Mouse (Mus musculus) limb, embryonic 10.5 days (tissue): Measurements from ENCODE around the gene Cstb. TPM values are rescaled to one million over a fixed set of nuclear protein-coding genes. Genes with fewer than 3 reads are reported as not detected.

Experiments
- DNase-seq: peaks from one replicate; pipeline ENCODE4 v3.0.0-alpha.2; 2017; ENCODE audit warnings: low spot score
- H3K27ac ChIP-seq: fragments of 300-500 bp; sonication (generic); 2 replicates; pipeline ENCODE4 v1.5.1; 2016; ENCODE audit warnings: mild to moderate bottlenecking
- H3K27me3 ChIP-seq: fragments of 300-500 bp; sonication (generic); 2 replicates; pipeline ENCODE4 v1.6.1; 2016; ENCODE audit warnings: low read depth, mild to moderate bottlenecking; ENCODE audit not compliant: poor library complexity, severe bottlenecking
- H3K36me3 ChIP-seq: fragments of 300-500 bp; sonication (generic); 2 replicates; pipeline ENCODE4 v1.6.1; 2016; ENCODE audit warnings: mild to moderate bottlenecking, moderate library complexity
- H3K4me1 ChIP-seq: fragments of 300-500 bp; sonication (generic); 2 replicates; pipeline ENCODE4 v1.6.1; 2016
- H3K4me3 ChIP-seq: fragments of 300-500 bp; sonication (generic); 2 replicates; pipeline ENCODE4 v1.5.1; 2016; ENCODE audit warnings: mild to moderate bottlenecking, moderate library complexity
- H3K9me3 ChIP-seq: fragments of 300-500 bp; sonication (generic); replicated peaks from 2 replicates; pipeline ENCODE4 v1.6.1; 2016; ENCODE audit warnings: mild to moderate bottlenecking
- WGBS: fragments of 180-500 bp; shearing (Covaris S2); methylation state at CpG from one replicate; pipeline ENCODE4 v1.1.7; 2016; 5-methylcytosine and 5-hydroxymethylcytosine counted together
- polyA plus RNA-seq: library from polyadenylated mRNA; unstranded; fragments of >200 nt; fragmentation: Nextera tagmentation; extraction: Ambion mirVana; gene quantifications from 2 replicates; pipeline ENCODE4 v1.2.1, GENCODE M21; 2016

Cstb gene
- 148 and 152 TPM in 2 replicates for polyA plus RNA-seq

- WGBS = 2% methylated on average over 40 of the region's 40 CpGs
- peak; percentile 88 for DNase-seq
- Histone ChIP-seq H3K4me1 (peaks cover 18% of the 10 kb centered on the region), H3K27me3 (no peaks in the 10 kb centered on the region), H3K27ac (peak within 1 kb of the TSS; percentile 91), H3K4me3 (peak within 1 kb of the TSS; percentile 75), H3K9me3 (no peaks in the 10 kb centered on the region), H3K36me3 (peaks cover 25% of the 10 kb centered on the region)
Measured at GRCm38 (mm10) chr10:78425181-78426041, at the start of gene Cstb. Gene Cstb (plus strand): TSS chr10:78425669.

DNA sequence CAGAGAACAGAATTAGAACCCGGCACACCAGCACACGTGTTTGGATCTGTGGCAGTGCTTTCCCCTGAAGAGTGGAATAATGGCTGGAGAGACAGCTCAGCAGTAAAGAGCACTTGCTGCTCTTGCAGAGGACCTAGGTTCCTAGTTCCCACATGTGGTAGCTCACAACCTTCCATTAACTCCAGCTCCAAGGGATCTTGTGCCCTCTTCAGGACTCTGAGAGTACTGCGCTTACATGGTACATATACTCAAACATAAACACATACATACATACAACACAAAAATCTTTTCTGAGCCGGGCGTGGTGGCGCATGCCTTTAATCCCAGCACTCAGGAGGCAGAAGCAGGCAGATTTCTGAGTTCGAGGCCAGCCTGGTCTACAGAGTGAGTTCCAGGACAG, 47.0 kb upstream of the Cstb start:
- WGBS = 95% methylated on average over 7 of the region's 7 CpGs
- Histone ChIP-seq H3K4me1 (peaks cover 6% of the 10 kb centered on the region; the same call in 1 of the 2 replicates), H3K9me3 (no peaks in the 10 kb centered on the region), H3K27me3 (no peaks in the 10 kb centered on the region), H3K4me3 (no peak overlapping the region), H3K27ac (no peak overlapping the region), H3K36me3 (no peaks in the 10 kb centered on the region)
- no peak for DNase-seq

DNA sequence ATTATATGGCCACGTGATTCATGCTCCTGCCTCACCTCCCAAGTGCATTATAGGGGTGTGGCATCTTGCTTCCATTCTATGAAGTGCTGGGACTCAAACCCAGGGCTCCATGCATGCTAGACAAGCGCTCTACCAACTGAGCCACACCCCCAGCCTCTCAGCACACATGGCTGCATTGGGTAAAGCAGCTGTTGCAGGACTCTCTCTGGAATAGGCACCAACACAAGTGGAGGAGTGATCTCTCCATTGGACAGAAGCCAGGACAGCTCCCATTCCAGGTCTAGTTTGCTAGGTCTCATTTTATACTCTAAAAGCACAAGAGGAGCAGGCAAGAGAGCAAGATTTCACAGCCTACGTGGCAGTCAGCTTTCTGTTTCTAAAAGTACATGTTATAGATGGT, 41.9 kb upstream of the Cstb start:
- H3K27ac ChIP-seq = no peak overlapping the region
- no peak overlapping the region for H3K4me3 ChIP-seq
- DNase-seq = no peak
- peaks cover under 1% of the 10 kb centered on the region for H3K27me3 ChIP-seq
- H3K9me3 ChIP-seq = no peaks in the 10 kb centered on the region
- H3K4me1 ChIP-seq = peaks cover under 1% of the 10 kb centered on the region; the same call in 1 of the 2 replicates
- 81% methylated on average over 3 of the region's 3 CpGs for WGBS
- no peaks in the 10 kb centered on the region for H3K36me3 ChIP-seq

- Histone ChIP-seq H3K36me3 (no peaks in the 10 kb centered on the region), H3K27ac (no peak overlapping the region), H3K4me3 (no peak overlapping the region), H3K4me1 (peaks cover 6% of the 10 kb centered on the region; the same call in 1 of the 2 replicates), H3K27me3 (peaks cover 20% of the 10 kb centered on the region), H3K9me3 (no peaks in the 10 kb centered on the region)
- 69% methylated on average over 5 of the region's 5 CpGs for WGBS
- no peak for DNase-seq
Measured at GRCm38 (mm10) chr10:78385520-78385919, 39.9 kb upstream of the Cstb start.

- 64% methylated on average over 20 of the region's 20 CpGs for WGBS
- peaks cover 22% of the 10 kb centered on the region for H3K4me1 ChIP-seq
- H3K36me3 ChIP-seq = no peaks in the 10 kb centered on the region
- H3K27ac ChIP-seq = no peak overlapping the region
- DNase-seq = no peak
- no peaks in the 10 kb centered on the region for H3K9me3 ChIP-seq
- peaks cover 43% of the 10 kb centered on the region for H3K27me3 ChIP-seq
- H3K4me3 ChIP-seq = no peak overlapping the region
Measured at GRCm38 (mm10) chr10:78388216-78388980, 37.1 kb upstream of the Cstb start.

DNA sequence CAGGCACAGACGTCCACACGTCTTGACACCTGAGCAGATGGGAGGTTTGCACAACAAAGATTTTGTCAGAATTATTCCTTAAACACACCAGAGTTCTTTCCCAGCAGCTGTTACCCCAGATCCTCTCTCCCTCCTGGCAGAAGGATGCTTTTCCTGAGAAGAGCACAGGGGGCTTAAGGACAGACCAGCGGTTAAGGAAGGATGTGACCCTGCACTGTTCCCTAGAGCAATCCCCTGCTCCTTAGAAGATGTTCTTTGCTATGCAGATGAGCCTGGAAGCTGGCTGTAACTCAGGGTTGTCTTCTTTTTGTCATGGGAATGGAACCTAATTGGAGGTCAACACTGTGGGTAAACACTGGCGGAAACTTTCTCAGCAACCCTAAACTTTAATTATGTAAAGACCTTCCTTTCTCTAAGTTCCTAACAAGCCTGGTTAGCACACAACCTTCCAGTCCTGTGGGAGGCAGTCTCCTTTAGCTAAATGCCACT, 34.4 kb upstream of the Cstb start:
- no peaks in the 10 kb centered on the region for H3K36me3 ChIP-seq
- no peak for DNase-seq
- peaks cover 43% of the 10 kb centered on the region for H3K27me3 ChIP-seq
- H3K9me3 ChIP-seq = no peaks in the 10 kb centered on the region
- WGBS = 11% methylated on average over 4 of the region's 4 CpGs
- H3K4me3 ChIP-seq = no peak overlapping the region
- peaks cover 32% of the 10 kb centered on the region for H3K4me1 ChIP-seq
- H3K27ac ChIP-seq = no peak overlapping the region

DNA sequence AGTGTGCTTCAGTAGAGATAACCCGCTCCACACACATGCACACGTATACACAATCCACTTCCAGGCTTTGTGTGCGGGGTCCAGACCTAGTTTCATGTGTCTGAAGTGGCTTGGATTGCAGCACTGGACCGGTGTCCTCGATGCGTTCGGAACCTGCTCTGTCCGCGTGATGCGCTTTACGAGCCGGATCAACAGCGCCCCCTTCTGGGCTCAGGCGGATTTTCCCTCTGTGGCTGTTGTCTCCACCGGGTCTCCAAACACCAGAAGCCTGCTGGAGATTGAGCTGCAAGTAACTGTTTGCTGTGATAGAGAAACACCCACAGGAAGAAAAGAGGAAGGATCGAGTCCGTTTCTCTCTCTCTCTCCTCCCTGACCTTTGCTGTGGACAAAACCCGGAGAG, 33.4 kb upstream of the Cstb start:
- no peak overlapping the region for H3K27ac ChIP-seq
- H3K4me3 ChIP-seq = no peak overlapping the region
- peaks cover 40% of the 10 kb centered on the region for H3K4me1 ChIP-seq
- H3K36me3 ChIP-seq = no peaks in the 10 kb centered on the region
- 3% methylated on average over 18 of the region's 18 CpGs for WGBS
- no peaks in the 10 kb centered on the region for H3K9me3 ChIP-seq
- DNase-seq = peak; percentile 89
- H3K27me3 ChIP-seq = peaks cover 43% of the 10 kb centered on the region

- peaks cover 20% of the 10 kb centered on the region for H3K36me3 ChIP-seq
- H3K27me3 ChIP-seq = peaks cover 24% of the 10 kb centered on the region
- H3K4me3 ChIP-seq = no peak overlapping the region; the same call in 1 of the 2 replicates
- peaks cover 47% of the 10 kb centered on the region for H3K4me1 ChIP-seq
- no peaks in the 10 kb centered on the region for H3K9me3 ChIP-seq
- peak overlapping the region; percentile 76 for H3K27ac ChIP-seq
- whole genome bisulfite sequencing = 83% methylated on average over 3 of the region's 3 CpGs
- DNase-seq = no peak
Measured at GRCm38 (mm10) chr10:78395377-78395776, 30.1 kb upstream of the Cstb start.

- DNase-seq = peak; percentile 99
- 4% methylated on average over 17 of the region's 17 CpGs for WGBS
- H3K4me1 ChIP-seq = peaks cover 40% of the 10 kb centered on the region
- H3K27ac ChIP-seq = peak overlapping the region; percentile 76
- H3K36me3 ChIP-seq = peaks cover 27% of the 10 kb centered on the region
- H3K27me3 ChIP-seq = peaks cover 18% of the 10 kb centered on the region
- H3K4me3 ChIP-seq = peak overlapping the region; percentile 14; the same call in 1 of the 2 replicates
- no peaks in the 10 kb centered on the region for H3K9me3 ChIP-seq
Measured at GRCm38 (mm10) chr10:78395819-78396624, 29.4 kb upstream of the Cstb start.

DNA sequence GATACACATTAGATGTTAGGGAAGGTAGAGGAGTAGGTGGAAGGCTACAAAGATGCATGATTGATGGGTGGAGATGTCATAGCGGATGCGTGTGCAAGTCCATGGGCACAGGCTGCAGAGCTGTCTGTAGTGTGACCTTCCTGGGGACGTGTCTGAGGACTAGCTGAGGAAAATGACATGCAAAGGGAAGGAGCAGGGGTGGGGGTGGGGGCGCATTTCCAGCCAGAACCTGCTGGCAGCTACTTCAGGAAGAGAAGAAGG, 28.9 kb upstream of the Cstb start:
- Histone ChIP-seq H3K36me3 (peaks cover 32% of the 10 kb centered on the region), H3K27me3 (peaks cover 12% of the 10 kb centered on the region), H3K4me1 (peaks cover 40% of the 10 kb centered on the region), H3K9me3 (no peaks in the 10 kb centered on the region), H3K27ac (peak overlapping the region; percentile 76; the same call in 1 of the 2 replicates), H3K4me3 (no peak overlapping the region; the same call in 1 of the 2 replicates)
- WGBS = 67% methylated on average over 4 of the region's 4 CpGs
- no peak for DNase-seq

GRCm38 (mm10) chr10:78399090-78399657, 26.3 kb upstream of the Cstb start:
- Histone ChIP-seq H3K9me3 (no peaks in the 10 kb centered on the region), H3K27ac (no peak overlapping the region), H3K27me3 (no peaks in the 10 kb centered on the region), H3K36me3 (peaks cover 58% of the 10 kb centered on the region), H3K4me1 (peaks cover 33% of the 10 kb centered on the region), H3K4me3 (no peak overlapping the region)
- DNase-seq = peak; percentile 48
- 49% methylated on average over 17 of the region's 17 CpGs for WGBS

- H3K27ac ChIP-seq = no peak overlapping the region
- no peak for DNase-seq
- no peak overlapping the region for H3K4me3 ChIP-seq
- H3K27me3 ChIP-seq = no peaks in the 10 kb centered on the region
- H3K9me3 ChIP-seq = no peaks in the 10 kb centered on the region
- WGBS = 95% methylated on average over 2 of the region's 2 CpGs
- peaks cover 21% of the 10 kb centered on the region for H3K4me1 ChIP-seq
- peaks cover 77% of the 10 kb centered on the region for H3K36me3 ChIP-seq
Measured at GRCm38 (mm10) chr10:78401127-78401526, 24.3 kb upstream of the Cstb start.
